Mouse (Mus musculus): Measurements from ENCODE around the gene Umps.

Gene Umps

DNA sequence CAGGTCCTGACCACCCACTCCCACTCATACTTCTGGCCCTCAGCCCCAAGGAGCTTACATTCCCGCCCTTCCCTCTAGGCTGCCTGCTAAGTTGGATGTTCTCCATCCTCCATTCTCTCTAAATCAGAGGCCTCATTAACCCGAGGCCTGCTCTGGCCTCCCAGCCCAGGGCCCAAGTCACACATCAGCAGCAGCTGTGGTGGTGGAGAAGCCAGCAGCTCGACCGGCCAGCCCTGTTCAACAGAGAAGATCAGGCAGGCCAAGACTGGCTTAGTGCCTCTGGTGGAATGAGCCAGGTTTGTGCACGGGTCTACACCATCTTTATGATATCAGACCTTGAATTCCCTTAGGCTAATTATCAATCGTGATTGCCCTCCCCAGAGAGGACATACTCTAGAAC, 36.1 kb downstream of the Umps start:
- no peak for DNase-seq (ENCODE audit: low read depth, low spot score)

DNA sequence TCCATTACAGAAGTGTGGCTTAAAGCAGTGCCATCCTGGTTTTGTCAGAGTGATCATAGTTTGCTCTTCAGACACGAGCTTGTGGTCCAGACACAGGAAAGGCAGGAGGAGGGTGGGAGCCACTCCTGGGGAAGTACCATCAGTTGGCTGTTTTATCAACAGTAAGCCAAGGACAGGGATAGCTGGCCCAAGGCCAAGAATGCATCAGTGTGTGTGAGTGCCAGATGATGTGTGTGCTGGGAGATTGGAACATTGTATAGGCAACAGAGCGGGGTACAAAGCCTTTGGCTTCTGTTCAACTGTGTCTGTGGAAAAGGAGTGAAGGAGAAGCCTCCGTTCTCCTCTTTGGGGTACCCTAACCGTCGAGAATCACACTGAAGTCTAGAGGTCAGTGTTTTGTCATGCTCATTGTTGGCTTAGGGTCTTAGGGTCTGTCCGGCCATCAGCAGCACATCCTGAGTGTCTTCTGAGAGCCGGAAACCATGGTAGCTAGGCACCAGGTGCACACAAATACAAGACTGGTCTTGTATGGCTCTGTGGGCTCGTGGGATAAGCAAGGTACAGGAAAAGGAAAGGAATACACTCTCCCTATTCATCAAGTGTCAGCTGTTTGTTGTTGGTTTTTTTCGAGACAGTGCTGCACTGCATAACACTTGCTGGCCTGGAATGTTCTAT, 37.9 kb downstream of the Umps start:
- DNase-seq (ENCODE audit: low read depth, low spot score): no peak

- no peak for DNase-seq (ENCODE audit: low read depth, low spot score)
These were observed 39.5 kb downstream of the Umps start for GRCm38 (mm10) chr16:33927263-33927824.

DNA sequence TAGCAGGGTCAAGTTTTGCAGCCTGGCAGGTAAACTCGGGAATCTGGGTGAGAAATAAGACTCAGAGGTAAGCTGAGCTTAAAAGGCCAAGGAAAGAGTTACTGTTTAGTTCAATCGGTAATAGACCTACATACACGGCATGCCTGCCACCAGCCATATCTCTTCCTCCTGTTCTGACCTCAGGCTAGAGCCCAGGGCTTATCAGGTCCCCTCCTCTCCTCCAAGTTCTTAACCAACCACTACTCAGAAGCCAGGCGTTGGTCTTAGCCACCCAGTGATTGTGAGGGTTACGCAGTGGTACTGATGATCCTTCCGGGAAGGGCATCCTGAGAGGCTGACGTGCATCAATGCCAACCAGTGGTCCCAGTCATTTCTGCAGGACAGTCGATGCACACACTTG, 43.1 kb downstream of the Umps start:
- DNase-seq (ENCODE audit: low read depth, low spot score): no peak

DNA sequence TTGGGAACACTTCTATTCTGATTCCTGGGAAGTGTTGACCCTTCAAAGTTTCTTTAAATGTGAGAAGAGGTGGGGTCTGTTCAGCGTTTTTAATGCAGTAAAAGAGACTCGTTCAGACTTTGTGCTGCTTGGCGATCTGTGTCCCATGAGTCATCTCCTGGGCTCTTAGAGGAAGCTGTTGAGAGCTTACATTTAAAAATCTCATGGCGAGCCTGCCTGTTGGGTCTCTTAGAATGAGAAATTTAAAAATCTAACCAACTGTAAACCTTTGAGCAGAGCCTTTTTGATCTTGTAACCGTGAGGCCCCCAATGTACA, 43.9 kb downstream of the Umps start:
- no peak for DNase-seq (ENCODE audit: low read depth, low spot score)

DNA sequence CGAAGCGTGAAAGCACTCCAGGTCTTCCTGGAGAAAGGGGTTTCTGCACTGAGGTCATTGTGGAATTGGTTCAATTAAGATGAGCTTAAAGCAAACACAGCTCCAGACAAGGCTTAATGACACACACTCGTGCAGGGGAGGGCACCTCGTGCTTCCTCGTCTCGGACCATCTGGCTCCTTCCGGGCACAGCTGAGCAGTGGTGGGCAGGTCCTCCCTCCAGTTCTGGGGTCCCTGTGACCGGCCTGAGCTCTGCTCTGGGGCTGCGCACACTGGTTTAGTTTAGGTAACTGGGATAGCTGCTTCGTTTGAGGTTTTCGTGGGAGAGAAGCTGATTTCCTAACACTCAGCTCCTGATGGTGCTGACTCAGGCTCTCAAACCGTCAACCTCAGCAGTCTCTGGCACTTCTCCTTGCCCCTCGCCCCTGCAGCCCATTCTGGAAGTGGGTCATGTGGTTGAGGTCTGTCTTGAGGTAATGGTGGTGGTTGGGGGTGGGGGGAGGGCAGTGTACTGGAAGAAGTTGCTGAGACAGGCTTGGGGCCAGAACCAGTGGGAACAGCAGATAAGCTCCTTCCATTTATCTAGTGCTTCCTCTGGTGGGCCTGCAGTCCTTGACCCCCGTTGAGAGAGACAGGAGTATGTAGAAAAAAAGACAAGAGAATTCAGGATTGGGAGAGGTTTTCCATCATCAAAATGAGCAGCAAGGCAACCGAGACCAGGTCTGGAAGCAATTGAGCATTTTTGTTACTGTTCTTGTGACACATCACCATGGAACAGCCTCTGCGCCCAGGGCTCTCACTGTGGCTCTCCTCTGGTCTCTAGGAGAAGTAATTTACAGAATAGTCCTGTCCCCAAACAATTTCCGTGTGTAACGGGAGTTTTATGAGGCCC, 44.5 kb downstream of the Umps start:
- DNase-seq (ENCODE audit: low read depth, low spot score): no peak

DNA sequence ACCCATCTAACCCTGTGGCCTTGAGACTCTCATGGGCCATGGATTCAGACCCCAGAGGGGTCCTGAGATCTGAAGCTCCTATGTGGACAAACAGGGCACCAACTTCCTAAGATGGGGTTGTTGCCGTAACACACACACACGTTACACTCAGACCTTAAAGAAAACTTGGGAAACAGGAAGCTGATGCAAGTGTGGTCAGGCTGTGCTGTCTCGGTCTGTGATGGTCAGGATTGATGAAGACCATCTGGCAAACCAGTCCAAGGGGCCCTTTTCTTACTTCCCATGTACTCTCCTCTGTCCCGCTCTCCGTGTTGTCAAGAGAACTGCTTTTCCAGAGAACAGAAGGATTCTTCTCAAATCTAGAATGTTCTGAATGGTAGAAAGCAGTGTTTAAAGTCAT, 45.3 kb downstream of the Umps start:
- DNase-seq (ENCODE audit: low read depth, low spot score): no peak

DNA sequence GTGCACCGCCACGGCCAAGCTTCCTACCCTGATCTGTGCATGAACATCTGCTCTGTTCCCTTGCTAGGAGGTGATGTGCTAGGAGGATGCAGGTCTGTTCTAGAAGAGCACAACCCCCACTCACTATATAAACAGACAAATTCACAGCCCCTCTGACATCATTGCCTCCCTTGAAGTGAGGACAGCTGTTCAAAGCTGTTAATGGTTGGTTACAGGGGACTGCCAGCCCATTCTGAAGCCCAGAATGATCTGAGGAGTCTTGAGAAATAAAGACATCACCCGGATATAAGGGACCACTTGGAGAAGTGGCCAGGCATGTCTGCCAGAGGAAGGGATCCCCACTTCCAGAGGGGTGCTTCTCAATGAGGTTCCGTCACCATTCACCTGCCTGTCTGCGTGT, 48.9 kb downstream of the Umps start:
- no peak for DNase-seq (ENCODE audit: low read depth, low spot score)

DNA sequence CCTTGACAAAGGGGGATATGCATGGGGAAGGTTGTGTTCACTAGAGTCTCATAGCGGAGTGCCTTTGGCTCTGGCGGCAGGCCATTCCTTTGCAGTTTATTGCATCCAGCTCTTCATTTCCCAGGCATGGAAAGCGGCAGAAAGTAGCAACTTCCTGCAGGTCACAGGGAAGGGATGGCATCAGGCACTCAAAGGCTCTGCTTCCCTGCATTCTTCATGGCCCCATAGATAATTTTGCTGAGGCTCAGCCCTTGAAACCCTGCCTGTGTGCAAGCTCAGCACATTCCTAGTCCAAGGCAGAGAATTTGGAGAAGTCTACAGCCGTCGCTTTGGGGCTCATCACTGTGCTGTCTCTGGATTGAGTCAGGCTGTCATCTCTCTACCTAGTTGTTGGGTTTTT, 49.4 kb downstream of the Umps start:
- DNase-seq (ENCODE audit: low read depth, low spot score): no peak

GRCm38 (mm10) chr16:33916473-33917251, 50.2 kb downstream of the Umps start:
- no peak for DNase-seq (ENCODE audit: low read depth, low spot score)

GRCm38 (mm10) chr16:33914997-33915396, 51.8 kb downstream of the Umps start:
- no peak for DNase-seq (ENCODE audit: low read depth, low spot score)

DNA sequence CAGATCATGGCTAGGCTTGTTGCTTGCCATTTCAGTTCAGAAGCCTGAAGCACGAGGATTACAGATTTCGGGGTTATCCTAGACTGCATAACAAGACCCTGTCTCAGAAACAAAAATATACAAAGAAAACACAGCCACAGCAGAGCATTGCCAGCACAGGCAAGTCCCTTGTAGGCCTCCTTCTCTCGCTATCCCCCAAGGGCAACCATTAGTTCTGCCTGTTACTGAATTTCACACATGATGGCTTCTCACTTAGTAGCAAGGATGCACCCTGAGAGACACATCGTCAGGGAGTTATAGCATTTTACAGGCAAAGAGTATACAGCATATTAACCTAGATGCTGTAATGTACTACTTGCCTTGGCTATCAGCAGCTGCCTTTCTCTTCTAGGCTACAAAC, 58.6 kb downstream of the Umps start:
- DNase-seq (ENCODE audit: low read depth, low spot score): no peak
